Comparison of ENCODE assay signal across 24 mouse cellular contexts in genomic region chr17:67440961-67441360, GRCm38 (mm10).
"Had no signal": no experiment of that assay in that cellular context is flagged by ENCODE, and none has a peak within 500 bp of the region (broad histone marks: within the 10 kb centered on the region; RNA-seq: fewer than 3 reads in every experiment).

No protein-coding gene starts in this region.

- H3K9ac ChIP-seq: heart, embryonic 13.5 days; heart, embryonic 15.5 days; hindbrain, embryonic 12.5 days; hindbrain, embryonic 14.5 days; limb, embryonic 12.5 days had no signal

- H3K27me3 ChIP-seq: heart, embryonic 13.5 days; heart, embryonic 15.5 days; hindbrain, embryonic 12.5 days; limb, embryonic 12.5 days had no signal

- H3K4me1 ChIP-seq: heart, embryonic 13.5 days; heart, embryonic 15.5 days; hindbrain, embryonic 12.5 days; limb, embryonic 12.5 days had no signal

- H3K4me2 ChIP-seq: heart, embryonic 11.5 days; heart, embryonic 13.5 days; heart, embryonic 15.5 days; hindbrain, embryonic 12.5 days; hindbrain, embryonic 14.5 days; limb, embryonic 12.5 days; liver, embryonic 11.5 days had no signal

- H3K4me3 ChIP-seq: heart, embryonic 13.5 days; heart, embryonic 15.5 days; hindbrain, embryonic 12.5 days; layer of hippocampus, adult 2 months; left cerebral cortex, adult 2 months; limb, embryonic 10.5 days; limb, embryonic 12.5 days had no signal

- H3K27ac ChIP-seq: heart, embryonic 13.5 days; heart, embryonic 15.5 days; hindbrain, embryonic 12.5 days; hindbrain, embryonic 14.5 days; layer of hippocampus, adult 2 months; left cerebral cortex, adult 2 months; limb, embryonic 10.5 days; limb, embryonic 12.5 days had no signal

- H3K36me3 ChIP-seq: heart, embryonic 13.5 days; heart, embryonic 15.5 days; hindbrain, embryonic 12.5 days; limb, embryonic 10.5 days; limb, embryonic 12.5 days had no signal

- ATAC-seq: hindbrain, embryonic 16.5 days; inflammation-experienced regulatory T-cells, adult 6 months; intestine, embryonic 16.5 days had no signal

- DNase-seq: gastrocnemius, postnatal 14 days; gastrocnemius, postnatal 36 days; heart, adult 18-20 months; heart, postnatal 14 days; heart, postnatal 36 days; kidney, adult 18-20 months; kidney, adult 8-10 months; kidney, postnatal 10 days; kidney, postnatal 25 days; kidney, postnatal 4 days; liver had no signal

- H3K9me3 ChIP-seq: heart, embryonic 15.5 days had no signal
